Mouse (Mus musculus) MEL (cell line): ENCODE measurements at regions not wholly inside any gene's neighbourhood (a gene's known extent, or its start where the extent isn't known, plus 50 kb on each side); places are given as distances from the start of the nearest gene placed in this dataset.
A peak's percentile ranks its signal among the peaks of the same experiment; 100 is the strongest.

Source experiments
- DNase-seq: peaks from one replicate; pipeline ENCODE4 v3.0.0; 2011; ENCODE audit warnings: low read depth, low spot score
- H3K27ac ChIP-seq: 2 replicates; pipeline ENCODE4 v1.5.1; 2012; ENCODE audit warnings: low read depth, mild to moderate bottlenecking, control low read depth, low read length, moderate library complexity; ENCODE audit not compliant: control insufficient read depth
- H3K27me3 ChIP-seq, 2 experiments: fragments of 150-350 bp in 1 of 2; sonication (generic) in 1 of 2; 2 replicates each; pipeline ENCODE4 v1.6.1; 2012; ENCODE audit warnings: low read length in 2 of 2, mild to moderate bottlenecking in 2 of 2, improper control_type of control experiment in 1 of 2, moderate library complexity in 1 of 2; ENCODE audit not compliant: insufficient read depth in 2 of 2, control insufficient read depth in 1 of 2
- H3K36me3 ChIP-seq, 2 experiments: 2 replicates each; pipeline ENCODE4 v1.6.1; 2012 to 2014; ENCODE audit warnings: low read length in 2 of 2, improper control_type of control experiment in 1 of 2, inconsistent platforms in 1 of 2, mild to moderate bottlenecking in 1 of 2; ENCODE audit not compliant: insufficient read depth in 2 of 2, control insufficient read depth in 1 of 2
- H3K4me1 ChIP-seq, 2 experiments: fragments of 150-350 bp in 1 of 2; sonication (generic) in 1 of 2; 2 replicates each; pipeline ENCODE4 v1.6.1; 2012; ENCODE audit warnings: low read length in 2 of 2, improper control_type of control experiment in 1 of 2, mild to moderate bottlenecking in 1 of 2; ENCODE audit not compliant: insufficient read depth in 2 of 2, control insufficient read depth in 1 of 2
- H3K4me3 ChIP-seq, 2 experiments: fragments of 150-350 bp in 1 of 2; sonication (generic) in 1 of 2; 2 replicates each; pipeline ENCODE4 v1.5.1; 2012; ENCODE audit warnings: low read depth in 2 of 2, low read length in 2 of 2, mild to moderate bottlenecking in 2 of 2, moderate library complexity in 2 of 2, control low read depth in 1 of 2, improper control_type of control experiment in 1 of 2; ENCODE audit not compliant: control insufficient read depth in 1 of 2, insufficient read depth in 1 of 2
- H3K79me2 ChIP-seq: 2 replicates; pipeline ENCODE4 v1.6.1; 2012; ENCODE audit warnings: mild to moderate bottlenecking, low read length, moderate library complexity; ENCODE audit not compliant: control insufficient read depth, poor library complexity, insufficient read depth
- H3K9ac ChIP-seq: 2 replicates; pipeline ENCODE4 v1.6.1; 2012; ENCODE audit warnings: low read depth, mild to moderate bottlenecking, control low read depth, low read length, moderate library complexity; ENCODE audit not compliant: control insufficient read depth, poor library complexity, severe bottlenecking
- H3K9me3 ChIP-seq: fragments of 150-350 bp; sonication (generic); replicated peaks from 2 replicates; pipeline ENCODE4 v1.6.1; 2012; ENCODE audit warnings: mild to moderate bottlenecking, low read length, improper control_type of control experiment, moderate library complexity; ENCODE audit not compliant: insufficient read depth
- CHD1 ChIP-seq: IDR thresholded peaks from 2 replicates; pipeline ENCODE4 v1.6.1; 2012; ENCODE audit warnings: low read depth, mild to moderate bottlenecking, inconsistent platforms, low read length, improper control_type of control experiment
- CHD2 ChIP-seq: IDR thresholded peaks from 2 replicates; pipeline ENCODE4 v1.6.1; 2011; ENCODE audit warnings: low read length, improper control_type of control experiment
- E2F4 ChIP-seq: IDR thresholded peaks from 2 replicates; pipeline ENCODE4 v1.6.1; 2011; ENCODE audit warnings: low read depth, low read length, improper control_type of control experiment, borderline replicate concordance
- EP300 ChIP-seq, 2 experiments: IDR thresholded peaks; 2 replicates each; pipeline ENCODE4 v1.6.1; 2011; ENCODE audit warnings: improper control_type of control experiment in 2 of 2, low read length in 2 of 2, low read depth in 1 of 2, mild to moderate bottlenecking in 1 of 2
- ETS1 ChIP-seq: IDR thresholded peaks from 2 replicates; pipeline ENCODE4 v1.6.1; 2012; ENCODE audit warnings: low read depth, mild to moderate bottlenecking, inconsistent platforms, low read length, improper control_type of control experiment, moderate library complexity
- GABPA ChIP-seq: IDR thresholded peaks from 2 replicates; pipeline ENCODE4 v1.6.1; 2012; ENCODE audit warnings: low read depth, mild to moderate bottlenecking, inconsistent platforms, low read length, improper control_type of control experiment, moderate library complexity
- GATA1 ChIP-seq: IDR thresholded peaks from 2 replicates; pipeline ENCODE4 v1.6.1; 2011; ENCODE audit warnings: low read depth, low read length, improper control_type of control experiment
- HCFC1 ChIP-seq: IDR thresholded peaks from 2 replicates; pipeline ENCODE4 v1.6.1; 2012; ENCODE audit warnings: low read depth, mild to moderate bottlenecking, inconsistent platforms, low read length, improper control_type of control experiment, moderate library complexity
- JUND ChIP-seq: IDR thresholded peaks from 2 replicates; pipeline ENCODE4 v1.6.1; 2011; ENCODE audit warnings: low read depth, mild to moderate bottlenecking, improper control_type of control experiment, low read length
- KAT2A ChIP-seq: conservative IDR thresholded peaks from 2 replicates; pipeline ENCODE4 v1.6.1; 2012; ENCODE audit warnings: low read depth, low read length, improper control_type of control experiment, inconsistent platforms
- MAZ ChIP-seq: IDR thresholded peaks from 2 replicates; pipeline ENCODE4 v1.6.1; 2012; ENCODE audit warnings: low read depth, mild to moderate bottlenecking, inconsistent platforms, low read length, improper control_type of control experiment
- MEF2A ChIP-seq: IDR thresholded peaks from 2 replicates; pipeline ENCODE4 v1.6.1; 2014; ENCODE audit warnings: low read depth, mild to moderate bottlenecking, inconsistent platforms, low read length, improper control_type of control experiment; ENCODE audit not compliant: poor library complexity, insufficient replicate concordance, severe bottlenecking; ENCODE audit errors: extremely low read depth
- MYC ChIP-seq: IDR thresholded peaks from 2 replicates; pipeline ENCODE4 v1.6.1; 2011; ENCODE audit warnings: low read depth, mild to moderate bottlenecking, low read length, improper control_type of control experiment, moderate library complexity
- NELFE ChIP-seq: IDR thresholded peaks from 2 replicates; pipeline ENCODE4 v1.6.1; 2011; ENCODE audit warnings: low read depth, low read length, improper control_type of control experiment
- POLR2A ChIP-seq, 2 experiments: IDR thresholded peaks; 2 replicates each; pipeline ENCODE4 v1.6.1; 2011 to 2012; ENCODE audit warnings: low read length in 2 of 2, mild to moderate bottlenecking in 2 of 2, control low read depth in 1 of 2, improper control_type of control experiment in 1 of 2, low read depth in 1 of 2, moderate library complexity in 1 of 2; ENCODE audit not compliant: control insufficient read depth in 1 of 2, insufficient read depth in 1 of 2, poor library complexity in 1 of 2
- POLR2AphosphoS2 ChIP-seq: IDR thresholded peaks from 2 replicates; pipeline ENCODE4 v1.6.1; 2011; ENCODE audit warnings: low read length, improper control_type of control experiment
- POLR2AphosphoS5 ChIP-seq: IDR thresholded peaks from 2 replicates; pipeline ENCODE4 v1.6.1; 2012; ENCODE audit warnings: low read depth, borderline replicate concordance, mild to moderate bottlenecking, inconsistent platforms, low read length, moderate library complexity, mixed read lengths
- RCOR1 ChIP-seq: IDR thresholded peaks from 2 replicates; pipeline ENCODE4 v1.6.1; 2012; ENCODE audit warnings: low read depth, mild to moderate bottlenecking, inconsistent platforms, low read length, improper control_type of control experiment
- SIN3A ChIP-seq: IDR thresholded peaks from 2 replicates; pipeline ENCODE4 v1.6.1; 2012; ENCODE audit warnings: low read length, improper control_type of control experiment, inconsistent platforms
- SMC3 ChIP-seq: IDR thresholded peaks from 2 replicates; pipeline ENCODE4 v1.6.1; 2011; ENCODE audit warnings: low read depth, low read length, improper control_type of control experiment
- TAL1 ChIP-seq: IDR thresholded peaks from 2 replicates; pipeline ENCODE4 v1.6.1; 2012; ENCODE audit warnings: mild to moderate bottlenecking, inconsistent platforms, low read length, moderate library complexity, mixed read lengths
- TBP ChIP-seq: IDR thresholded peaks from 2 replicates; pipeline ENCODE4 v1.8.0; 2011; ENCODE audit warnings: low read depth, low read length, improper control_type of control experiment
- TCF12 ChIP-seq: IDR thresholded peaks from 2 replicates; pipeline ENCODE4 v1.6.1; 2014; ENCODE audit warnings: low read depth, mild to moderate bottlenecking, inconsistent platforms, low read length, improper control_type of control experiment, moderate library complexity
- UBTF ChIP-seq: IDR thresholded peaks from 2 replicates; pipeline ENCODE4 v1.6.1; 2012; ENCODE audit warnings: low read depth, mild to moderate bottlenecking, inconsistent platforms, low read length, improper control_type of control experiment, moderate library complexity, borderline replicate concordance; ENCODE audit not compliant: insufficient read depth
- ZC3H11A ChIP-seq: IDR thresholded peaks from 2 replicates; pipeline ENCODE4 v1.6.1; 2012; ENCODE audit warnings: low read depth, mild to moderate bottlenecking, inconsistent platforms, low read length, improper control_type of control experiment
- ZMIZ1 ChIP-seq: IDR thresholded peaks from 2 replicates; pipeline ENCODE4 v1.6.1; 2012; ENCODE audit warnings: low read depth, mild to moderate bottlenecking, inconsistent platforms, low read length, improper control_type of control experiment, moderate library complexity
- ZNF384 ChIP-seq: IDR thresholded peaks from 2 replicates; pipeline ENCODE4 v1.6.1; 2012; ENCODE audit warnings: low read depth, mild to moderate bottlenecking, inconsistent platforms, low read length, improper control_type of control experiment

- no peaks in the 10 kb centered on the region for H3K27me3 ChIP-seq
- H3K4me3 ChIP-seq: no peak overlapping the region
- peaks cover 2 to 16% of the 10 kb centered on the region in 2 experiments; a peak in 2 of 4 replicates for H3K4me1 ChIP-seq
- no peaks in the 10 kb centered on the region for H3K79me2 ChIP-seq
- TF ChIP-seq MEF2A (no peak), POLR2AphosphoS2 (no peak), JUND (no peak), ZNF384 (no peak), SMC3 (no peak), CHD1 (no peak), E2F4 (no peak), GATA1 (no peak), NELFE (no peak), CHD2 (no peak), ZC3H11A (no peak), ETS1 (no peak), GABPA (no peak), POLR2AphosphoS5 (no peak), EP300 (IDR thresholded peaks at IDR 0.05; ENCODE audit: low read depth in 1 of 2, low read length in 2 of 2) (no peak), POLR2A (IDR thresholded peaks at IDR 0.05; ENCODE audit: control insufficient read depth in 1 of 2, insufficient read depth in 1 of 2, low read depth in 1 of 2, low read length in 2 of 2, poor library complexity in 1 of 2) (no peak), TAL1 (no peak)
- H3K9ac ChIP-seq: peak overlapping the region; percentile 11; the same call in 1 of the 2 replicates
- peaks cover 0 to 14% of the 10 kb centered on the region in 2 experiments; a peak in 2 of 4 replicates for H3K36me3 ChIP-seq
- H3K9me3 ChIP-seq: no peaks in the 10 kb centered on the region
- no peak overlapping the region for H3K27ac ChIP-seq
- peak; percentile 15 for DNase-seq
These were observed 181.8 kb upstream of the Otx2 start for GRCm38 (mm10) chr14:48855453-48855852.

GRCm38 (mm10) chr14:48854188-48854924 is 180.7 kb upstream of the Otx2 start:
- H3K36me3 ChIP-seq: peaks cover 0 to 14% of the 10 kb centered on the region in 2 experiments; a peak in 2 of 4 replicates
- H3K9me3 ChIP-seq: no peaks in the 10 kb centered on the region
- no peak overlapping the region for H3K4me3 ChIP-seq
- H3K9ac ChIP-seq: no peak overlapping the region
- TF ChIP-seq EP300 (IDR thresholded peaks at IDR 0.05; ENCODE audit: low read depth in 1 of 2, low read length in 2 of 2) (peak; percentile 66 to 71), RCOR1 (0 out of 2 replicates have a peak, but pooled peaks have one; percentile 34), ETS1 (0 out of 2 replicates have a peak, but pooled peaks have one; percentile 25), KAT2A (no peak), GATA1 (peak; percentile 84), GABPA (no peak), POLR2AphosphoS2 (no peak), UBTF (no peak), ZMIZ1 (no peak), TCF12 (peak; percentile 80), TAL1 (peak; percentile 66), ZNF384 (no peak), MYC (no peak), SIN3A (0 out of 2 replicates have a peak, but pooled peaks have one; percentile 35), SMC3 (no peak), E2F4 (no peak), NELFE (no peak), TBP (no peak), HCFC1 (no peak), MAZ (0 out of 2 replicates have a peak, but pooled peaks have one; percentile 65)
- peak overlapping the region; percentile 21; the same call in 1 of the 2 replicates for H3K27ac ChIP-seq
- H3K4me1 ChIP-seq: peaks cover 2 to 16% of the 10 kb centered on the region in 2 experiments; a peak in 2 of 4 replicates
- no peaks in the 10 kb centered on the region for H3K79me2 ChIP-seq
- H3K27me3 ChIP-seq: no peaks in the 10 kb centered on the region
- DNase-seq: peak; percentile 52
